Mouse (Mus musculus) heart, postnatal 0 days (tissue): ENCODE results near the gene Itpr1. TPM values are rescaled to one million over a fixed set of nuclear protein-coding genes. Genes with fewer than 3 reads are reported as not detected.

Source experiments
- ATAC-seq: fragments of 200-750 bp; cut with Nextera tagmentation; 2 replicates; pipeline ENCODE4 v1.8.0; 2017; ENCODE audit warnings: low read depth, moderate number of reproducible peaks, moderate library complexity; ENCODE audit not compliant: insufficient read depth
- DNase-seq: peaks from one replicate; pipeline ENCODE4 v3.0.0-alpha.2; 2016; ENCODE audit warnings: low spot score
- H3K27ac ChIP-seq: fragments of 300-500 bp; sonication (generic); 2 replicates; pipeline ENCODE4 v1.5.1; 2014; ENCODE audit warnings: low read depth, mild to moderate bottlenecking
- H3K27me3 ChIP-seq: fragments of 300-500 bp; sonication (generic); 2 replicates; pipeline ENCODE4 v1.6.1; 2014; ENCODE audit warnings: low read length, mixed read lengths; ENCODE audit not compliant: control insufficient read depth, insufficient read depth
- H3K36me3 ChIP-seq: fragments of 300-500 bp; sonication (generic); replicated peaks from 2 replicates; pipeline ENCODE4 v1.6.1; 2014; ENCODE audit warnings: low read length, mixed read lengths; ENCODE audit not compliant: control insufficient read depth, insufficient read depth
- H3K4me1 ChIP-seq: fragments of 300-500 bp; sonication (generic); 2 replicates; pipeline ENCODE4 v1.6.1; 2014; ENCODE audit warnings: antibody characterized with exemption; ENCODE audit not compliant: control insufficient read depth, insufficient read depth
- H3K4me2 ChIP-seq: fragments of 300-500 bp; sonication (generic); 2 replicates; pipeline ENCODE4 v1.6.1; 2014; ENCODE audit warnings: low read depth, mild to moderate bottlenecking, low read length, moderate library complexity
- H3K4me3 ChIP-seq: fragments of 300-500 bp; sonication (generic); 2 replicates; pipeline ENCODE4 v1.5.1; 2014; ENCODE audit warnings: low read depth, low read length
- H3K9ac ChIP-seq: fragments of 300-500 bp; sonication (generic); replicated peaks from 2 replicates; pipeline ENCODE4 v1.6.1; 2014; ENCODE audit warnings: low read depth, low read length, mixed read lengths
- H3K9me3 ChIP-seq: fragments of 300-500 bp; sonication (generic); replicated peaks from 2 replicates; pipeline ENCODE4 v1.6.1; 2016; ENCODE audit warnings: low read length; ENCODE audit not compliant: control insufficient read depth
- CTCF ChIP-seq: IDR thresholded peaks from 2 replicates; pipeline ENCODE4 v1.5.1; 2016; ENCODE audit warnings: antibody characterized with exemption, control low read depth, low read depth
- EP300 ChIP-seq: IDR thresholded peaks from 2 replicates; pipeline ENCODE4 v1.6.1; 2016; ENCODE audit warnings: antibody characterized with exemption, low read depth
- WGBS: fragments of 180-500 bp; shearing (Covaris S2); extraction: QIAGEN DNeasy Blood & Tissue Kit; methylation state at CpG from one replicate; pipeline ENCODE4 v1.1.7; 2014; 5-methylcytosine and 5-hydroxymethylcytosine counted together
- polyA plus RNA-seq: library from polyadenylated mRNA; unstranded; fragments of >200 nt; fragmentation: Nextera tagmentation; extraction: Ambion mirVana; gene quantifications from 2 replicates; pipeline ENCODE4 v1.2.1, GENCODE M21; 2015
- total RNA-seq: library from RNA; depleted of rRNA; stranded (reverse); fragments of >200 nt; gene quantifications from 2 replicates; pipeline ENCODE4 v1.2.3, GENCODE M21; 2014; ENCODE audit warnings: low replicate concordance

Itpr1 gene
- total and polyA plus RNA-seq, 2 experiments from 2014 or later = 7.1 to 22.2 TPM

DNA sequence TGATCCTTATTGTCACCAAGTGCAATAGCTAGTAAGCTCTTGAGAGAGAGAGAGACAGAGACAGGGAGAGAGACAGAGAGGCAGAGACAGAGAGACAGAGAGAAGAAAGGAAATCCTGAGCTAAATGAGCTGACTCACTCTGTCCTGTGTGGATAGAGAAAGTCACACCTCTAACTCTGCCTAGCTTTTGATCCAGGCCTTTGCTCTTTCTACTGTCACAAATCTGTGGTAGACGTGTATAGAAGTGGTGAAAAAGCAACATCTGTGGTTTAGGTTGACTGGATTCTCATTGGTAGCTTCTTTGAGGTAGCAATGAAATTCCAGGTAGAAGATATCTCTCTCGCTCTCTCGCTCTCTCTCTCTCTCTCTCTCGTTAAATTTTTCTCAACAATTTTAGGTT is 322.4 kb downstream of the Itpr1 start:
- no peaks in the 10 kb centered on the region for H3K27me3 ChIP-seq
- H3K9me3 ChIP-seq = no peaks in the 10 kb centered on the region
- no peak for ATAC-seq
- H3K4me1 ChIP-seq = peaks cover 22% of the 10 kb centered on the region
- no peak overlapping the region for H3K4me2 ChIP-seq
- H3K4me3 ChIP-seq = no peak overlapping the region
- H3K9ac ChIP-seq = no peak overlapping the region
- WGBS = 72% methylated on average over 4 of the region's 4 CpGs
- no peak overlapping the region for H3K27ac ChIP-seq
- H3K36me3 ChIP-seq = no peaks in the 10 kb centered on the region
- TF ChIP-seq CTCF = no peak
- TF ChIP-seq EP300 = no peak
- DNase-seq = no peak

DNA sequence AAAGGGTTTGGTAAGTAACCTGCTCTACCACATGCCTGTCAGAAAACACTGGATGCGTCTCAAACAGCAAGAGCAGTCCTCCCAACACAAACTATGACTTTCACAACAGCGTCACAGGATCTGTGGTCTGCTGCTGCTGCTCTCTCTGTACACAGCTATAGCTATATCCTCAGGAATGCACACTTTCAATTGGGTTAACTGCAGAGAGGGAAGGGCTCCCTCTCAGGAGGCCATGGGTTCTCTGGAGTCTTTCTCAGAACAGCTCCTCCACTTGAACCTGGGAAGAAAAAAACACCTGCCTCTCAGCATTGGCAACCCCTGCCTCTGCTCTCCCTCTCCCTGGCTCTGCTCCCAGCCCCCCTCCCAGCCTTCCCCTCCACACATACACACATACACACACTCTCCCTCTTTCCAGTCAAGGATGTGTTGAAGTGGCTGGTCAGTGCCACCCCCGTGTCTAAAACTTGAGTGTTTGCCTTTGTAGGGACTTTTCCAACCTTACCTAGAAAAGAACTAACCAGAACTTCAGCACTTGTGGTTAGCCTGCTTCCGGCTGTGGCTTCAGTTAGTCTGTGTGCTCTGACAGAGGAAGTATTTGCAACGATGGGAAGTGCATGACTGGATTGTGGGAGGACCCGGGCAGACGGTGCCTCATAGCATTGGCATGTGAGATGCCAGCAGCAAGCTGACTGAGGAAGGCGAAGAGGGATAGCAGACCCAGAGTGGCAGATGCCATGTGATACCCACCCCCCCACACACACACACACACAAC is 323.8 kb downstream of the Itpr1 start:
- DNase-seq (peak; percentile 74), ATAC-seq (peak; percentile 84)
- peak overlapping the region; percentile 15; the same call in 1 of the 2 replicates for H3K4me2 ChIP-seq
- 19% methylated on average over 8 of the region's 8 CpGs for WGBS
- no peak overlapping the region for H3K9ac ChIP-seq
- 0 out of 2 replicates have a peak, but pooled peaks cover 3% of the 10 kb centered on the region for H3K36me3 ChIP-seq
- H3K4me3 ChIP-seq = no peak overlapping the region
- H3K27ac ChIP-seq = peak overlapping the region; percentile 73
- peaks cover 18% of the 10 kb centered on the region for H3K4me1 ChIP-seq
- H3K9me3 ChIP-seq = no peaks in the 10 kb centered on the region
- TF ChIP-seq EP300 (no peak), CTCF (no peak)
- no peaks in the 10 kb centered on the region for H3K27me3 ChIP-seq

DNA sequence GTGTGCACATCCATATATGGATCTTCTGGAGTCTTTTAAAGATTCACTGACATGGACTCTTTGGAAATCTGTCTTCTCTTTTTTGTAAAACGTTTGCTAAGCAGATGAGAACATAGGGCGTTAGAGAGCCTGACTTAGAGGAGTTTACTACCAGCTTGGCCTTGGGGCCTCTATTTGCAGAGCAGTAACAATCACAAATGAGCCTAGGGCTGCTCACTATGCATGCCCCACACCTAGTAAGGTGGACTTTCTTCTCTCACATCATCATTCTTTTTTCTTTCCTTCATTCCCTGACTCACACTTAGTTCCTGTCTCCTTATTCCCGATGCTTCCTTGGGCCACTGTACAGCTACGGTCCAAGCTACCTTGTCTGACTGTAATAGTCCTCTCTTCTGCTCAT is 325.5 kb downstream of the Itpr1 start:
- TF ChIP-seq CTCF = no peak
- TF ChIP-seq EP300 = no peak
- DNase-seq (no peak), ATAC-seq (no peak)
- peaks cover 20% of the 10 kb centered on the region for H3K36me3 ChIP-seq
- peaks cover 4% of the 10 kb centered on the region; the same call in 1 of the 2 replicates for H3K4me1 ChIP-seq
- H3K4me2 ChIP-seq = no peak overlapping the region
- no peaks in the 10 kb centered on the region for H3K9me3 ChIP-seq
- no peaks in the 10 kb centered on the region for H3K27me3 ChIP-seq
- H3K27ac ChIP-seq = no peak overlapping the region
- no peak overlapping the region for H3K9ac ChIP-seq
- WGBS = 90% methylated on average over 4 of the region's 4 CpGs
- no peak overlapping the region for H3K4me3 ChIP-seq

DNA sequence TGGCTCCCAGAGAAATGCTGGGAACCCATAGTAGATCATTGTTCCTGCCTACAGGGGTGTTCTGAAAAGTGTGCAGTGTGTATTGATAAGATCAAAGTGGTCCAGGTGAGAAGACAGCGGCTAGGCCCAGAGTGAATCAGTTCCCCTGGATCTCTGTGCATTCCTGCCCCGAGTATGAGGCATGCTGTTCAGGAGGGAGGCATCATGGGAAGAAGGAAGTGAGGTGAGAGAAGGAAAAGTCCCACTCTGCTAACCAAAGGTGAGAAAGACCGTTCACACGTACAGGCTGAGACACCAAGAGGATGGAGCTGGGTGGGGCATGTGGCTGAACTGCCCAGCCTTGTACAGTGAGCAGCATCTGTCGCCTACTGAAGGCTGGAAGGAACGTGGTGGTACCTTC is 327.5 kb downstream of the Itpr1 start:
- TF ChIP-seq CTCF (no peak), EP300 (no peak)
- H3K27me3 ChIP-seq = no peaks in the 10 kb centered on the region
- H3K4me1 ChIP-seq = peaks cover 4% of the 10 kb centered on the region; the same call in 1 of the 2 replicates
- peaks cover 22% of the 10 kb centered on the region for H3K36me3 ChIP-seq
- no peak overlapping the region for H3K9ac ChIP-seq
- no peak for ATAC-seq
- H3K4me3 ChIP-seq = no peak overlapping the region
- H3K9me3 ChIP-seq = no peaks in the 10 kb centered on the region
- DNase-seq = no peak
- H3K27ac ChIP-seq = no peak overlapping the region
- no peak overlapping the region for H3K4me2 ChIP-seq
- WGBS = 80% methylated on average over 6 of the region's 6 CpGs

DNA sequence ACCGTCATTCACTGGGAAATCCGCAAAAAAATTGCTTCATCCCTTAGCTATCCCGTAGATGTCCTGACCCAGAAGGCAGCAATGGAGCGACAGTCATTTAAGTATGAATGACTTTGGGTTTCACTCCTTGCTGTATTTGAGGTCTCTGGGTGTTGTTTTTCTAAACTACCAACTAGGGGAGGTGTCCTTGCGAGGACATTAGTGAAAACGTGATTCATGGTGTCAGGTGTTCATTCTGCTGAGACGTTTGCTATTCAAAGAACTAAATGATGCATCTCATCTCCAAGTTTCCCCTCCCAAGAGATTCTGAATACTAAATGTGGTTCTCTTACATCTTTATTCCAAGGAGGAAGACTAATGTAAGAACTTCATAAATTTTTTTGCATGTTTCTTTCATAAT is 332.0 kb downstream of the Itpr1 start:
- H3K27me3 ChIP-seq = no peaks in the 10 kb centered on the region
- DNase-seq (no peak), ATAC-seq (no peak)
- no peaks in the 10 kb centered on the region for H3K9me3 ChIP-seq
- H3K4me2 ChIP-seq = no peak overlapping the region
- H3K9ac ChIP-seq = no peak overlapping the region
- TF ChIP-seq CTCF (no peak), EP300 (no peak)
- no peaks in the 10 kb centered on the region for H3K4me1 ChIP-seq
- H3K4me3 ChIP-seq = no peak overlapping the region
- H3K27ac ChIP-seq = no peak overlapping the region
- peaks cover 34% of the 10 kb centered on the region for H3K36me3 ChIP-seq
- whole genome bisulfite sequencing = 81% methylated on average over 7 of the region's 7 CpGs

DNA sequence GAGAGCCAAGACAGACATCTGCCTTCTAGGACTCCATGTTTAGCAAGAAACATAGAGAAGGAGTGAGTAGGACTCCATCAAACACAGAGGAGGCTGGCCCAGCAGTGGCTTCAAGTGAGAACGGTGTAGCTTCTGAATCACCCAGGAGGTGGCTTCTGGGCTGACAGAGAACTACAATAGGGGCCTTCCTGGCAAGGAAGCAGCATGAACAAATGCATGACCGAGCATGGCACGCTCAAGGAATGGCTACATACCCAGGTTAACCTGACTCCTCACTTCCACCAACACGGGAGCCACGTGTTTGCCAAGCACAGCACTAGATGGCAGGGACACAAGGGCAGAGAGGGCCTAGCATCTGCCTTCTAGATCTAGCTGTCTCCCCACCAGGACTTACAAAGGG is 332.6 kb downstream of the Itpr1 start:
- 80% methylated on average over 5 of the region's 5 CpGs for WGBS
- ATAC-seq = no peak
- no peaks in the 10 kb centered on the region for H3K27me3 ChIP-seq
- no peak overlapping the region for H3K4me3 ChIP-seq
- no peak overlapping the region for H3K27ac ChIP-seq
- TF ChIP-seq CTCF = no peak
- TF ChIP-seq EP300 = no peak
- H3K9ac ChIP-seq = no peak overlapping the region
- no peaks in the 10 kb centered on the region for H3K9me3 ChIP-seq
- H3K4me1 ChIP-seq = no peaks in the 10 kb centered on the region
- no peak for DNase-seq
- peaks cover 38% of the 10 kb centered on the region for H3K36me3 ChIP-seq
- H3K4me2 ChIP-seq = no peak overlapping the region
